Mouse (Mus musculus) gastrocnemius, adult 2 months (tissue): ENCODE results near the gene Gm5751. TPM values are rescaled to one million over a fixed set of nuclear protein-coding genes. Genes with fewer than 3 reads are reported as not detected.

Source experiments
- DNase-seq: peaks from one replicate; pipeline ENCODE4 v3.0.0; 2022
- H3K27ac ChIP-seq: fragments of 200-600 bp; 2 replicates; pipeline ENCODE4 v1.8.1; 2022; ENCODE audit warnings: mild to moderate bottlenecking
- H3K4me3 ChIP-seq: fragments of 200-600 bp; 2 replicates; pipeline ENCODE4 v1.8.1; 2022; ENCODE audit warnings: mild to moderate bottlenecking, moderate library complexity
- CTCF ChIP-seq: fragments of 200-600 bp; IDR thresholded peaks from 2 replicates; pipeline ENCODE4 v1.8.1; 2022; ENCODE audit warnings: antibody characterized with exemption, mild to moderate bottlenecking, moderate library complexity
- intact Hi-C: fragments of 180-260 bp; cut with DNase I; formaldehyde crosslinking; loops from one replicate; pipeline ENCODE4 v1.15.1; 2025
- total RNA-seq, 2 experiments: library from RNA; stranded (reverse); gene quantifications; 2 replicates each; pipeline ENCODE4 v1.2.3; 2021

Gene Gm5751
- total RNA-seq, 2 experiments from 2014 or later = not detected

- DNase-seq = no peak
- TF ChIP-seq CTCF = no peak
- intact Hi-C loops = no loop called here
- H3K27ac ChIP-seq = no peak overlapping the region
- no peak overlapping the region for H3K4me3 ChIP-seq
Measured at GRCm38 (mm10) chrX:8927308-8927707, 53.3 kb downstream of the Gm5751 start.

Other genes with a start within 250 kb of the Gm5751 start
- not detected for gene Ssxb8, start 183.4 kb upstream of the Gm5751 start, total RNA-seq
- gene Ssx9, start 125.8 kb upstream of the Gm5751 start, total RNA-seq = not detected
- gene Ssxb5, start 70.6 kb upstream of the Gm5751 start, total RNA-seq = not detected
- not detected for gene Gm6592, start 30.3 kb upstream of the Gm5751 start, total RNA-seq
- gene B630019K06Rik, start 18.1 kb downstream of the Gm5751 start, total RNA-seq = under 1 TPM; 0.15 to 0.47 TPM
- gene Fthl17b, start 88.7 kb downstream of the Gm5751 start, total RNA-seq = not detected
- not detected for gene Fthl17c, start 102.3 kb downstream of the Gm5751 start, total RNA-seq
- not detected for gene Fthl17d, start 112.5 kb downstream of the Gm5751 start, total RNA-seq
- gene Fthl17e, start 159.2 kb downstream of the Gm5751 start, total RNA-seq = not detected
- not detected for gene Fthl17f, start 188.8 kb downstream of the Gm5751 start, total RNA-seq
- gene 4930402K13Rik, start 230.3 kb downstream of the Gm5751 start, total RNA-seq = not detected